Mouse (Mus musculus) left cerebral cortex, adult 2 months (tissue): ENCODE measurements around the gene Vwa8. TPM values are rescaled to one million over a fixed set of nuclear protein-coding genes. Genes with fewer than 3 reads are reported as not detected.

Experiments used
- DNase-seq, 2 experiments: peaks; one replicate each; pipeline ENCODE4 v3.0.0; 2021 to 2022; ENCODE audit warnings: low spot score in 2 of 2, mixed read lengths in 1 of 2; ENCODE audit errors: extremely low spot score in 1 of 2
- H3K27ac ChIP-seq: fragments of 200-600 bp; 2 replicates; pipeline ENCODE4 v1.8.1; 2022
- H3K4me3 ChIP-seq: fragments of 200-600 bp; 2 replicates; pipeline ENCODE4 v1.8.1; 2022
- CTCF ChIP-seq: fragments of 200-600 bp; IDR thresholded peaks from 2 replicates; pipeline ENCODE4 v1.8.1; 2022; ENCODE audit warnings: antibody characterized with exemption, mild to moderate bottlenecking, moderate library complexity
- intact Hi-C: fragments of 180-260 bp; cut with DNase I; formaldehyde crosslinking; loops from one replicate; pipeline ENCODE4 v1.15.1; 2025
- total RNA-seq, 2 experiments: library from RNA; stranded (reverse); gene quantifications; 2 replicates each; pipeline ENCODE4 v1.2.3; 2021

Vwa8 gene
- total RNA-seq, 2 experiments from 2014 or later = 31.7 to 32.3 TPM

DNA sequence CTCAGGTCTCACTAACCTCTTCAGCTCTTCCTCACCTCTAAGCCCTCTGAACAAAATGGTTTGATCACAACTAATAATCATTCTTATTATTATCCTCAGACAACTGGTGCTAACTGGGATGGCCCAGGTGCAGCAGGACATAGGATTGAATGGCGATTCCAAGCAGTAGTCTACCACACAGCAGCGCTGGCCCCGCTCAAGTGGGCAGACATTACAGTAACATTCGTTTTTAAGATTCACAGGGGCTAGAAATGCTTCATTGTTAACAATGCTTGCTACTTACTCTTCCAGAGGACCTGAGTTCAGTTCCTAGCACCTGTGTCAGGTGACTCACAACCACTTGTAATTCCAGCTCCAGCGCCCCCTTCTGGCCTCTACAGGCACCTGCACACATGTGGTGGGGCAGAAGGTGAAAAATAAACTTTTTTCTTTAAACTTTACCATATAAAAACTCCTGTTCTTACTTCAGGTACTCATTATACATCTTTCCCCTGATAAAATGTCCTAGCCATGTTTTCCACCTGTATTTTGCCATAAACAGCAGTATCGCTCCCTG, 290.3 kb downstream of the Vwa8 start:
- peak; percentile 34 for TF ChIP-seq CTCF
- no peak overlapping the region for H3K4me3 ChIP-seq
- no peak for DNase-seq
- intact Hi-C loops = no loop called here
- H3K27ac ChIP-seq = no peak overlapping the region

- no peak; the same call in 1 of the 2 replicates for TF ChIP-seq CTCF
- DNase-seq = no peak
- Histone ChIP-seq H3K27ac (peak overlapping the region; percentile 5; the same call in 1 of the 2 replicates), H3K4me3 (no peak overlapping the region)
- intact Hi-C loops = no loop called here
Measured at GRCm38 (mm10) chr14:79139918-79140825, 291.3 kb downstream of the Vwa8 start.

DNA sequence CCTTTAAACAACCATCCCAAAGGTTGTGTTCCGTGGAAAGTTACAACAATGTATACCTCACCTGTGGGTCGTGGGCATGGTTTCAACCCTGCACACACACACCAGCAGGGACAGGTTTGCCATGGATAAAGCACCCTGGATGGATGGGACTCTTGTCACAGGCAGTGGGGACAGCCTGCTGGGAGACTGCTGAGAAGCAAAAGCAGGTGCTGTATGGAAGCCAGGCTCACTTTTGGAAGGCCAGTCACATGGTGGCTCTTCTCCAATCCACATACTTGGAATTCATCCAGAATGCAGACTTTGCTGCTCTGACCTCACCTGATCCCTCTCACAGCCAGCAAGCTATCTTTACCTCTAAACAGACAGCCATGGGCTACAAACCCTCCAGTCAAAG, 292.0 kb downstream of the Vwa8 start:
- no peak overlapping the region for H3K4me3 ChIP-seq
- intact Hi-C loops = no loop called here
- no peak for DNase-seq
- no peak overlapping the region for H3K27ac ChIP-seq
- TF ChIP-seq CTCF = no peak

DNA sequence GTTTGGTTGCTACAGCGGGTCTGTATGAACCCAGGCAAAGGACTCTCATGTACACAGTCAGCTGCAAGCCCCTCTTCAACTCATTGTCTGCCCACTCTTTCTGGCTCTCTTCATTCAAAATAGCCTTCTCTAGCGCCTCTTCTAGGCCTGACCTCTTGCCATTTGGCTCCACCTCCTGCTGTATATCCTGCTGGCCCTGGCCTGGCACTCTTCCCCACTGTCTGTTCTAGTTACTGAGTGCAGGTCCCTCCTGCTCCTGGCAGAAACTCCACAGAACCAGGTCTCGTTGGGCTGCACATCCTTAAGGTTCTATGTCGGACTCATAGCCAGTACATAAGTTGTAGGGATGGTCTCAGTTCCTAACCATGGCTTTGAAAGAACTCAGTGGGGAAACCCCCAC, 293.5 kb downstream of the Vwa8 start:
- no peak for DNase-seq
- no peak overlapping the region for H3K4me3 ChIP-seq
- TF ChIP-seq CTCF = no peak
- no peak overlapping the region for H3K27ac ChIP-seq
- intact Hi-C loops = no loop called here

GRCm38 (mm10) chr14:79143696-79144095, 294.8 kb downstream of the Vwa8 start:
- intact Hi-C loops = no loop called here
- no peak overlapping the region for H3K27ac ChIP-seq
- no peak overlapping the region for H3K4me3 ChIP-seq
- TF ChIP-seq CTCF = no peak
- DNase-seq = no peak

DNA sequence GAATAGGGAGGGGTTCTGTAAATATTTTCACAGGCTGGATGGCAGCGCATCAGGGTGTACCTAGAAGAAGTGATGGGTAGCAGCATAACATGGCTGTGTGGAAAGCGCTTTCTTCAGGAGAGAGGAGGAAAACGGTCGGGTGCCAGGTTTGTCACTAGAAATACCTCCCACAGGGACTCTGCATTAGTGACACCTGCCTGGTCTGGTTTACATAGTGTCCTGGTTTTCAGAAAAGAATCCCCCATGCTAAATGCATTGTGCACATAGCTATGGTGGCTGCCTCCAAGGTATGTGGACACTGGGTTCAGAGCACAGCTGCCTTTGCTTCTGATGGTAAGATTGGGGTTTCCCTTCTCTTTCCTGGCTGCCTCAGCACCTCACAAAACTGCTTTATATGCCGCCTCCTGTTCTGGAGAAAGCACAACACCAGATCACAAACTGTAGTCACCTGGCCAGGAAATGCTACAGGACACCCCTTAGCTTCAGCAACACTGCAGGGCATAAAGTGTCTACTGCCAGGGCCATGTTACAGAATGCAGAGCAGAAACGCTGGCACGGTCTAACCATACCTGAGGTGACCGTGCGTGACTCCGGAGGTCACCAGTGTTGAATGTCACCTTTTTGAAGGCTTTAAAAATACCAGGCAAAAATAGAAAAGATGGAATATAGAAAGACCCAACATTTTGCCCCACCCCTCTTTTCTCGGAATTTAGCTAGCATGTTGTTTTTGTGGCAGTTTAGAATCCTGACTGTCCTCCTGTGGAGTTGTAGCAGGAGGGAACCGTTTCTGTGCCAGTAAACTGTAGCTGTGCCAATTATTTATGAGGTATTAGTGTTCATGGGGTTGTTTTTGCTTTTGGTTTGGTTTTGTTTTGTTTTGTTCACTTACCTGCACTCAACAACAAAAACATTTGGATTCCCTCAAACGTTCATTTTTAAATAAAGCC, 295.7 kb downstream of the Vwa8 start:
- no peak for DNase-seq
- intact Hi-C loops = no loop called here
- no peak for TF ChIP-seq CTCF
- Histone ChIP-seq H3K4me3 (no peak overlapping the region), H3K27ac (no peak overlapping the region)

GRCm38 (mm10) chr14:79151711-79152110, 302.9 kb downstream of the Vwa8 start:
- DNase-seq = no peak
- Histone ChIP-seq H3K27ac (no peak overlapping the region), H3K4me3 (no peak overlapping the region)
- intact Hi-C loops = no loop called here
- TF ChIP-seq CTCF = no peak

GRCm38 (mm10) chr14:79153896-79154295, 305.0 kb downstream of the Vwa8 start:
- no peak for TF ChIP-seq CTCF
- Histone ChIP-seq H3K4me3 (no peak overlapping the region), H3K27ac (no peak overlapping the region)
- no peak for DNase-seq
- intact Hi-C loops = no loop called here

DNA sequence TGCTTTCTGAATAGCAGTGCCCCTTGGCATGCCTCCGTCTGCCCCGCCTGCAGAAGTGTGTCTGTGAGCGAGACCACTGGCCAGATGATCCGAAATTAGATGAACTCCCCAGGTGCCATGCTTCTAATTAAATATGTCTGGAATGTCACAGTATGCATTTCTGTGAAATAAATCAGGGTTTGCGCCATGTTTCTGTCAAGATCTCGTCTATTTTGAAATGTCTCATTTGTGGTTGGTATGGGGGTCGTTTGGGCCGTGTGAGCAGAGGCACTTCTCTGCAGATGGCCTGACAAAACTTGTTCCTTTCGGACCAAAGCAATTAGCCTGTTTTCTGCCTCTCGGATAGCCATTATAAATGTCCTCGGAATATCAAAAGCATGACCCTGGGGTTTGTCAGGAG, 306.1 kb downstream of the Vwa8 start:
- intact Hi-C loops = no loop called here

GRCm38 (mm10) chr14:79156526-79157411, 307.9 kb downstream of the Vwa8 start:
- no peak for TF ChIP-seq CTCF

More for the DNA sequence above, 306.1 kb downstream of the Vwa8 start:
- Histone ChIP-seq H3K4me3 (no peak overlapping the region), H3K27ac (no peak overlapping the region)
- no peak for DNase-seq
- TF ChIP-seq CTCF = no peak

More at GRCm38 (mm10) chr14:79156526-79157411, 307.9 kb downstream of the Vwa8 start:
- intact Hi-C loops = no loop called here
- Histone ChIP-seq H3K4me3 (no peak overlapping the region), H3K27ac (no peak overlapping the region)
- no peak for DNase-seq
